Mouse (Mus musculus) left cerebral cortex, postnatal 14 days (tissue): Measurements from ENCODE around the gene Med29. TPM values are rescaled to one million over a fixed set of nuclear protein-coding genes. Genes with fewer than 3 reads are reported as not detected.

ENCODE experiments used
- DNase-seq, 2 experiments: peaks; one replicate each; pipeline ENCODE4 v3.0.0; 2021 to 2022; ENCODE audit warnings: low spot score in 2 of 2, mixed read lengths in 1 of 2
- intact Hi-C: fragments of 180-260 bp; cut with DNase I; formaldehyde crosslinking; loops from one replicate; pipeline ENCODE4 v1.15.1; 2025
- total RNA-seq, 2 experiments: library from RNA; stranded (reverse); gene quantifications; 2 replicates each; pipeline ENCODE4 v1.2.3; 2021

Med29 gene
- total RNA-seq, 2 experiments from 2014 or later = 18.0 to 19.8 TPM

- intact Hi-C loops = no loop called here
- DNase-seq = no peak
Measured at GRCm38 (mm10) chr7:28361647-28362341, 30.7 kb downstream of the Med29 start.

GRCm38 (mm10) chr7:28360291-28360690, 32.2 kb downstream of the Med29 start:
- intact Hi-C loops = no loop called here
- no peak for DNase-seq

GRCm38 (mm10) chr7:28359854-28360253, 32.7 kb downstream of the Med29 start:
- intact Hi-C loops = no loop called here
- DNase-seq = no peak

DNA sequence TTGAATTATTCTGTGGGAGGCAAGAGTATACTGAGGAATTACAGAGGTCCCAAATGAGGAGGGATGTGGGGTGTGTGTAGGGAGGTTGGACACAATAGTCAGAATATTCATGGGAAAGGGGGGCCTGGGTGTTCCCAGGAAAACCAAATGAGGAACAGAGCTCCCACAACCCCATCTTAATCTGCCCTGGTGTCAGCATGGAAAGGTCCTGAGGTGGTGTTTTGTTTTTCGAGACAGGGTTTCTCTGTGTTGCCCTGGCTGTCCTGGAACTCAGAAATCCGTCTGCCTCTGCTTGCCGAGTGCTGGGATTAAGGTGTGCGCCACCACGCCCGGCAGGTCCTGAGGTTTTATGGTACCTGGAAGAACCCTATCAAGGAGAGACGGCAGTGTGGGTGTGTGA, 34.1 kb downstream of the Med29 start:
- intact Hi-C loops = no loop called here
- DNase-seq = no peak

DNA sequence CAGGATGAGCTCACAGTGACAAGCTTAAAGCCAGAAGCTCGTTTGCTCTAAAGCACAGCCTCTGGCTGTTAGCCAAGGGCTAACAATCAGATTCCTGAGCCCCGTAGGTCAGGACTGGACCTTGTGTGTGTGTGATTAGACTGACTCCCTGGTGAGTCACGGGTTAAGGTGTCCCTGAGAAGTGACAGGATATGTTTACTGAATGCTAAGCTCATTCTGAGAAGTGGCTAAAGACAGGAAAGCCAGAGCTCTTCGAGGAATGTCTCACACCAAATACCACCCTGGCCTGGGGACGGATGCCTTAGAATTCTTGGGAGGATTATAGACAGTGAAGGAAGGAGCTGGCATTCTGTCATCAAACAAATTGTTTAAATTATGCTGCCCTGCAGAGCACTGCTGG, 34.5 kb downstream of the Med29 start:
- DNase-seq = no peak
- intact Hi-C loops = no loop called here

- no peak for DNase-seq
Measured at GRCm38 (mm10) chr7:28356981-28357380, 35.5 kb downstream of the Med29 start.

GRCm38 (mm10) chr7:28355221-28355620, 37.3 kb downstream of the Med29 start:
- no peak for DNase-seq
- intact Hi-C loops = no loop called here

More at GRCm38 (mm10) chr7:28356981-28357380, 35.5 kb downstream of the Med29 start:
- intact Hi-C loops = no loop called here

DNA sequence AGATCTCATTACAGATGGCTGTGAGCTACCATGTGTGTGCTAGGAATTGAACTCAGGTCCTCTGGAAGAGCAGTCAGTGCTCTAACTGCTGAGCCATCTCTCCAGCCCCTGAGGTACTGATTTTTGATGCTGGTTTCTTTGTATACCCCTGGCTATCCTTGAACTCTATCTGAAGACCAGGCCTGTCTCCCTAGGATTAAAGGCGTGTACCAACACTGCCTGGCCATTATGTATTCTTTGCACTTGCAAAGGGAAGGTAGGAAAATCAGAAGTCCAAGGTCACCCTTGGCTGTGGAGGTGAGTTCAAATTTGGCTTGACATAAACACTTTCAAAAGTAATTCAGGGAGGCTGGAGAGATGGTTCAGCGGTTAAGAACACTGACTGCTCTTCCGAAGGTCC, 37.9 kb downstream of the Med29 start:
- intact Hi-C loops = no loop called here
- DNase-seq = no peak

DNA sequence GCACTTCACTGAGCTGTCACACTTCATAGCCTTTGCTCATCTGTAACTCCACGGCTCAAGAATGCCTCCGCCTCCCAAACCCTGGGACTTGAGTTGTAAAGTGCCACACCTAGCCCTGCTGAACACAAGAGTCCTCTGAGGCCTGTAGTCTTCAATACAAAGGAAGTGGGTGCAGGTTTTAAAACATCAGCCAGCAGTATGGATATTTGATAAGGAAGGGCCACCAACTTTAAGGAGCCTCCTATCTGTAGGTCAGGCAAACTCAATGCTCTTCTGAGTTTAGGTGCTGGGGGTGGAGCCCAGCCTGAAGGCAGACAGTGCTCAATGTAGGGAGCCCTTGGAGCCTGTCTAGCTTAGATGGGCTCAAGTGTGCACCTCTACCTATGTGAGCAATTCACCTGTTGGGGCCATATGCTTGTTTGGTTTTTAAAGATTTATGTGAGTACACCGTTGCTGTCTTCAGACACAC, 38.4 kb downstream of the Med29 start:
- intact Hi-C loops = no loop called here
- DNase-seq = no peak

DNA sequence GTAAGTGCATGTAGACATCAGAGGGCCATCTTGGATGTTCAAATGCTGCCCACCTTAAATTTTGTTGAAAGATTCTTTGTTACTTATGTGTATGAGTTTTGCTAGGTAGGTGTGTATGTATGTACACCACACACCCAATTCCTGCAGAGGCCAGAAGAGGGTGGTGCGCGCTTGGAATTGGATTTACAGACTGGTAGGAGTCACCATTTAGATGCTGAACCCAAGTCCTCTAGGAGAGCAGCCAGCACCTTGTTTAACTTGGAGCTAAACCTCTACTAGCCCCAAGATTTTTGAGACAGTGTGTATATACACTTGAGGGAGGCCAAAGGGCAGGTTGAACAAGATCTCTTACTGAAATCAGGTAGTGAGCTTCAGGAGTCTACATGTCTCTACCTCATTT, 39.2 kb downstream of the Med29 start:
- intact Hi-C loops = no loop called here
- DNase-seq = no peak

- DNase-seq = no peak
- intact Hi-C loops = no loop called here
Measured at GRCm38 (mm10) chr7:28351676-28352191, 40.8 kb downstream of the Med29 start.

DNA sequence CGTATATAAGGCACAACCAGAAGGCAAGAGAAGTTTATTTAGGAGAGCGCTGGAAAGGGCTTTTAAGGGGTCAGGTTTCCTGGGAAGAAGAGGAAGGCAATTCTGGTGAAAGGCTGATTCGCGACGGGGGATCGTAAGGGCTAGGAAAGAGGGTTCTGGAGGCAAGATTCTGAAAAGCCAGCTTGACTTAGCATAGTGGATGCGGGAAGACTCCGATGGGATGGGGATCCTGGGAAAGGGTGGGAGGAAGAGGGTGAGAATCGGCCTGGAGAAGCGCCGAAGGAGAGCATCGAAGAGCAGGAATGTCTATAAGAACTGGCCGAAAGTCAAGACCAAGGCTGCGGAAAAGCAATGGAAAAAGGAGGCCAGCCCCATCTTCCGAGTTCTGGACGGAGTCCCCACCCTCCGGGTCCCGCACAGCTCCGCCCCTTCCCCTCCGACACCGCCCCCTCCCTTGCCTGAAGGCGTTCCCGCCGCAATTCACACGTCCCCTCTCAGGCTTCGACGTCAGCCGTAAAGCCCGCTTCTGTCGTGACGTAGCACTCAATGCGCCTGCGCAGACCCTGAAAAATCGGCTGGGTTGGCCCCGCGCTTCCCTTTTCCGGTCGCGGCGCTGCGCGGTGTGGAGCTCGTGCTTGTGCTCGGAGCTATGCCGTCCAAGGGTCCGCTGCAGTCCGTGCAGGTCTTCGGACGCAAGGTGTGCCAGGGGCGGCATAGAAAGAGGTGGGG, 42.2 kb downstream of the Med29 start, which contains the start of gene Rps16:
Rps16 (plus strand) TSS at position 498 of the 729 bp plus-strand sequence.
- intact Hi-C loops = no loop called here
- DNase-seq = peak; percentile 97 to 98

DNA sequence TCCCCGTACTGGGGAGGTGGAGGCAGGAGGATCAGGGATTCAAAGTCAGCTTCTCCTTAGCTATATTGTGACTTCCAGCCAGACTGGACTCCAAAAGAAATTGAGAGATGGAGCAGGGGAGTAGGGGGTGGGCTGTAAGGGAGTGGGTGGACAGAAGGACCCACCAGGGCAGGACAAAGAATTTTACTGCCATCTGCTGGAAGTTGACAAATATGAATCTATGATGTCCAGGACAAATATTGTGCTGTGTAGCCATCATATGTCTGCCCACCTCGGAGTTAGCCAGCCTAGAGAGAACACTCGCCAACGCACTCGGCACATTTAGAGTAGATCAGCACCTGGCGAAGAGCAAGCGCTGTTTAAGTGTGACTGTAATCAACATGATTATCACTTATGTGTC, 43.9 kb downstream of the Med29 start:
- no peak for DNase-seq
- intact Hi-C loops = no loop called here

DNA sequence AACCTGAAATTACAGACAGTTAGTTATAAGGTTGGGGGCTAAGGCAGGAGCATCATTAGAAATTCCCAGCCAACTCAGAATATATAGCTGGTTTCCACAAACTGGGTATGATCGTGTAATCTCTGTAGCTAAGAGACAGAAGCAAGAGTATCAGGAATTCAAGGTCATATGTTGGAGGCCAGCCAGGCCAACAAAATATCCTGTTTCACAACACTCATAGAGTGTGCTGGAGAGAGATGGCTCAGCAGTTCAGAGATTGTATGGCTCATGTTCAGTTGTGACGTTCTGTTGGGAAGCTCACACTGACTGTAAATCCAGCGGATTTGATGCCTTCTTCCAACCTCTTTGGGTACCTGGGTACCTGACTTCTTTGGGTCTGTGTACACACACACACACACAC, 44.8 kb downstream of the Med29 start:
- intact Hi-C loops = no loop called here

GRCm38 (mm10) chr7:28344637-28345036, 47.9 kb downstream of the Med29 start:
- intact Hi-C loops = no loop called here
- DNase-seq = peak; percentile 50 to 75

More for the DNA sequence above, 44.8 kb downstream of the Med29 start:
- no peak for DNase-seq

DNA sequence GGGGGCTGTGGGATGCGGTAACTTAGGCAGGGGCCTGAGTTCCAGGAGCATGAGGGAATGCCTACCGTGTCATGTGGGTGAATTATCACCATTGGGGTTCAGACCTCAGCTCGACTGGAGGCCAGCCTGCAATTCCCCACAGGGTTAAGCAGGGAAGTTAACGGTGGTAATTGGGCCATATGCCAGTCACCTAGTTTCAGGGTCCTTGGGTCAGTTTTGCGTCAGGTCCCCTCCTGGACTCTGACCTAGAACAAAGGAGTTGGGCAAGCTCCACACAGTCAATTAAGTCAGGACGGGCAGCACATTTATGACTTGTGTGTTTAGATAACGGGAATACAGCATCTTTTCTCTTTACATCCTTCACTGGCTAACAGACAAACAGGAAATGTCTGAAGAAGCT, 51.1 kb downstream of the Med29 start:
- intact Hi-C loops = no loop called here
- DNase-seq = no peak

GRCm38 (mm10) chr7:28339213-28339917, 53.1 kb downstream of the Med29 start:
- peak; percentile 37 to 42 for DNase-seq
- intact Hi-C loops = loop anchor here (5.0 kb wide), 1 partner anchor 62 kb away; the partner anchor contains the start of gene Eid2b

- intact Hi-C loops = loop anchor here (5.0 kb wide), 1 partner anchor 61 kb away; the partner anchor contains the start of gene Eid2b
- peak; percentile 97 to 98 for DNase-seq
Measured at GRCm38 (mm10) chr7:28338108-28338998, 54.2 kb downstream of the Med29 start, which contains the start of gene Supt5. TSS of gene Supt5 (minus strand) at chr7:28338746.
